Mouse (Mus musculus): ENCODE measurements around the gene Hnrnpul1.

The Hnrnpul1 gene

GRCm38 (mm10) chr7:25781321-25781936 lies 26.9 kb upstream of the Hnrnpul1 start:
- peak; percentile 65 to 76 for DNase-seq (ENCODE audit: inconsistent age in 2 of 2, low spot score in 1 of 2)

- no peak for DNase-seq (ENCODE audit: inconsistent age in 2 of 2, low spot score in 1 of 2)
Measured at GRCm38 (mm10) chr7:25780753-25781152, 26.2 kb upstream of the Hnrnpul1 start.

GRCm38 (mm10) chr7:25780021-25780420 lies 25.5 kb upstream of the Hnrnpul1 start:
- DNase-seq (ENCODE audit: inconsistent age in 2 of 2, low spot score in 1 of 2), result no peak

GRCm38 (mm10) chr7:25768229-25768628 lies 13.7 kb upstream of the Hnrnpul1 start:
- no peak for DNase-seq (ENCODE audit: inconsistent age in 2 of 2, low spot score in 1 of 2)

- no peak for DNase-seq (ENCODE audit: inconsistent age in 2 of 2, low spot score in 1 of 2)
Measured at GRCm38 (mm10) chr7:25766108-25766507, 11.6 kb upstream of the Hnrnpul1 start.

GRCm38 (mm10) chr7:25764221-25764620 lies 9.7 kb upstream of the Hnrnpul1 start:
- no peak for DNase-seq (ENCODE audit: inconsistent age in 2 of 2, low spot score in 1 of 2)

- peak in 1 of 2 experiments; percentile 42 for DNase-seq (ENCODE audit: inconsistent age in 2 of 2, low spot score in 1 of 2)
Measured at GRCm38 (mm10) chr7:25763678-25764077, 9.1 kb upstream of the Hnrnpul1 start.

- DNase-seq (ENCODE audit: inconsistent age in 2 of 2, low spot score in 1 of 2), result peak; percentile 15 to 51
Measured at GRCm38 (mm10) chr7:25761354-25761753, 6.8 kb upstream of the Hnrnpul1 start.

GRCm38 (mm10) chr7:25756011-25756410 lies 1.5 kb upstream of the Hnrnpul1 start:
- DNase-seq (ENCODE audit: inconsistent age in 2 of 2, low spot score in 1 of 2), result peak; percentile 93 to 97

- DNase-seq (ENCODE audit: inconsistent age in 2 of 2, low spot score in 1 of 2), result peak in 1 of 2 experiments; percentile 78
Measured at GRCm38 (mm10) chr7:25755468-25755833, 894 bp upstream of the Hnrnpul1 start.

- no peak for DNase-seq (ENCODE audit: inconsistent age in 2 of 2, low spot score in 1 of 2)
Measured at GRCm38 (mm10) chr7:25754439-25754737, 169 bp downstream of the Hnrnpul1 start.

GRCm38 (mm10) chr7:25753643-25754438 lies 716 bp downstream of the Hnrnpul1 start:
- no peak for DNase-seq (ENCODE audit: inconsistent age in 2 of 2, low spot score in 1 of 2)

GRCm38 (mm10) chr7:25753076-25753475 lies 1.5 kb downstream of the Hnrnpul1 start:
- DNase-seq (ENCODE audit: inconsistent age in 2 of 2, low spot score in 1 of 2), result no peak

- DNase-seq (ENCODE audit: inconsistent age in 2 of 2, low spot score in 1 of 2), result no peak
Measured at GRCm38 (mm10) chr7:25746844-25747243, 7.7 kb downstream of the Hnrnpul1 start.

GRCm38 (mm10) chr7:25738277-25738676 lies 16.3 kb downstream of the Hnrnpul1 start:
- DNase-seq (ENCODE audit: inconsistent age in 2 of 2, low spot score in 1 of 2), result no peak

- DNase-seq (ENCODE audit: inconsistent age in 2 of 2, low spot score in 1 of 2), result no peak
Measured at GRCm38 (mm10) chr7:25736920-25737319, 17.6 kb downstream of the Hnrnpul1 start.

- no peak for DNase-seq (ENCODE audit: inconsistent age in 2 of 2, low spot score in 1 of 2)
Measured at GRCm38 (mm10) chr7:25734991-25735390, 19.6 kb downstream of the Hnrnpul1 start.

- DNase-seq (ENCODE audit: inconsistent age in 2 of 2, low spot score in 1 of 2), result no peak
Measured at GRCm38 (mm10) chr7:25731294-25732055, 23.1 kb downstream of the Hnrnpul1 start.

- DNase-seq (ENCODE audit: inconsistent age in 2 of 2, low spot score in 1 of 2), result peak in 1 of 2 experiments; percentile 66
Measured at GRCm38 (mm10) chr7:25729862-25730261, 24.7 kb downstream of the Hnrnpul1 start.

- no peak for DNase-seq (ENCODE audit: inconsistent age in 2 of 2, low spot score in 1 of 2)
Measured at GRCm38 (mm10) chr7:25729396-25729795, 25.2 kb downstream of the Hnrnpul1 start.

- DNase-seq (ENCODE audit: inconsistent age in 2 of 2, low spot score in 1 of 2), result no peak
Measured at GRCm38 (mm10) chr7:25727800-25728199, 26.8 kb downstream of the Hnrnpul1 start.

GRCm38 (mm10) chr7:25725886-25726285 lies 28.7 kb downstream of the Hnrnpul1 start:
- DNase-seq (ENCODE audit: inconsistent age in 2 of 2, low spot score in 1 of 2), result no peak

Data from adrenal gland, adult (tissue).